Mouse (Mus musculus) liver, adult 2 months (tissue): ENCODE results near the gene Ccdc63.

Experiments
- CTCF ChIP-seq: fragments of 200-500 bp; IDR thresholded peaks from 2 replicates; pipeline ENCODE4 v1.5.1; 2011; ENCODE audit warnings: low read depth, low read length, control low read depth
- POLR2A ChIP-seq: fragments of 200-500 bp; IDR thresholded peaks from 2 replicates; pipeline ENCODE4 v1.6.1; 2011; ENCODE audit warnings: low read length, control low read depth; ENCODE audit not compliant: insufficient read depth; ENCODE audit errors: extremely low read depth

GRCm38 (mm10) chr5:122138856-122139255, 1.8 kb downstream of the Ccdc63 start:
- TF ChIP-seq CTCF (no peak), POLR2A (no peak)
